Mouse (Mus musculus): ENCODE results near the gene Rem1. TPM values are rescaled to one million over a fixed set of nuclear protein-coding genes. Genes with fewer than 3 reads are reported as not detected.

The Rem1 gene
- polyA plus RNA-seq, 1 experiment from 2014 or later, result 1.1 TPM

DNA sequence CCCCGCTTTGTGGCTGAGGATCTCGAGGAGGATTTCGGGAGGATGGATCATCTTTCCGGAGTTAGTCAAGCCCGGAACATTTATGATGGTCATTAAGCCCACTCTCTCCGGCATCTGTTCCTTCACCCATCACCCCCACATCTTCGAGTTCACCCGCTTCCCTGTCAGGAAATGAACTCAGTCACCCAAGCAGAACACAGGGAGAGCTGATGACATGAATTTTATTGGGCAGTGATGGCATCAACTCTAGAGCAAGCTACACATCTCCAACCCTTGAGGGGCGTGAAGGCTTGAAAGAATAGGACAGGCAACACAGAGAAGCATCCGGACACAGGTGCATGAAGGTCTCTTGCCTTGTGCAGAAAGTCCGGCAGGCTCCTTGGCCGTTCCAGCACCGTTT lies 4.6 kb upstream of the Rem1 start:
- no peak overlapping the region for H3K27ac ChIP-seq (ENCODE audit: low read length)
- WGBS (ENCODE audit: insufficient replicate concordance), result 56% methylated on average over 13 of the region's 13 CpGs
- no peak overlapping the region for H3K4me2 ChIP-seq (ENCODE audit: low read depth, low read length)
- no peak overlapping the region for H3K4me3 ChIP-seq (ENCODE audit: low read depth, low read length)
- H3K9ac ChIP-seq (ENCODE audit: low read depth, low read length), result no peak overlapping the region
- no peaks in the 10 kb centered on the region for H3K9me3 ChIP-seq (replicated peaks; ENCODE audit: control insufficient read depth, low read length)
- H3K36me3 ChIP-seq (ENCODE audit: control insufficient read depth, insufficient read depth), result no peaks in the 10 kb centered on the region
- H3K27me3 ChIP-seq (ENCODE audit: control insufficient read depth, insufficient read depth, low read depth, low read length), result peaks cover 15% of the 10 kb centered on the region
- H3K4me1 ChIP-seq (ENCODE audit: control insufficient read depth, low read depth, low read length), result peaks cover 3% of the 10 kb centered on the region
- no peak for ATAC-seq (ENCODE audit: low read depth)

DNA sequence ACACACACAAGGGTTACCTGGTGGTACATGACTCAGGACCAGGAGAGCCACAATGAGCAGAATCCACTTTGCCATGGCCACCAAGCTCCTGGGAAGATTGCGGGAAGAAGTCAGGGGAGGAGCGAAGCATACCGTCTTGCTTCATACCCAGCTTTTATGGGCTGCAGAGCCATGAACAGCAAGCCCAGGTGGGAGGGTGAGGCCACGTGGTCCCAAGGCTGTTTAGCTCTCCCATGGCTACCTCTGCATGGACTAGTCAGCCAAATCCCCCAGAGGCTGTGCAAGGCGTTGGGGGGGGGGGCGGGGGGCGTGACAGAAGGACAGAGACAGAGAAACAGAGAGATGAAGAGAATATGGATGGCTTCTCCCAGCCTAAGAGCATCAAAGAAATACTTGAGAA lies 3.8 kb upstream of the Rem1 start, which contains the start of gene Defb25:
Gene Defb25 (minus strand): TSS at position 101 of the 400 bp plus-strand sequence.
- no peak within 1 kb of the TSS for H3K4me3 ChIP-seq (ENCODE audit: low read depth, low read length)
- H3K9ac ChIP-seq (ENCODE audit: low read depth, low read length), result no peak within 1 kb of the TSS
- 61% methylated on average over 7 of the region's 7 CpGs for WGBS (ENCODE audit: insufficient replicate concordance)
- peaks cover 23% of the 10 kb centered on the region for H3K27me3 ChIP-seq (ENCODE audit: control insufficient read depth, insufficient read depth, low read depth, low read length)
- no peak within 1 kb of the TSS for H3K27ac ChIP-seq (ENCODE audit: low read length)
- H3K9me3 ChIP-seq (replicated peaks; ENCODE audit: control insufficient read depth, low read length), result no peaks in the 10 kb centered on the region
- no peaks in the 10 kb centered on the region for H3K36me3 ChIP-seq (ENCODE audit: control insufficient read depth, insufficient read depth)
- H3K4me2 ChIP-seq (ENCODE audit: low read depth, low read length), result no peak within 1 kb of the TSS
- ATAC-seq (ENCODE audit: low read depth), result no peak
- peaks cover 3% of the 10 kb centered on the region for H3K4me1 ChIP-seq (ENCODE audit: control insufficient read depth, low read depth, low read length)

DNA sequence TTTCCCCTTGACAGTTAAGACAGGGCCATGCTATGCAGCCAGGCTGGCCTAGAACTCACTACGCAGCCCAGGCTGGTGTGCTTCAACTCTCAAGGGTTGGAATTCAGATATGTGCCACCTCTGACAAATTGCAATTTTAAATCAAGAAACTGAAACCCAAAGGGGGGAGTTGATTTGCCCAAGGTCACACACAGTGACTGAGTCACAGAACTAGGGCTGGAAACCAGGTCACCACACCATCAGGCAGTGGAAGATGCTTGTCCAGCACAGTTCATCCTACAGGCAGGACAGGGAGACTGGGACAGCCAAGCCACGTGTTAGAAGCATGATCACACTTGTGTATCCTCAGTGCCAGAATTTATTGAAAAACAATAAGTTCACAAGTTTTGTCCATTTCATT lies 2.2 kb upstream of the Rem1 start:
- Histone ChIP-seq H3K36me3 (ENCODE audit: control insufficient read depth, insufficient read depth) (no peaks in the 10 kb centered on the region), H3K27me3 (ENCODE audit: control insufficient read depth, insufficient read depth, low read depth, low read length) (peaks cover 32% of the 10 kb centered on the region), H3K9ac (ENCODE audit: low read depth, low read length) (no peak overlapping the region), H3K4me1 (ENCODE audit: control insufficient read depth, low read depth, low read length) (peaks cover 3% of the 10 kb centered on the region), H3K9me3 (replicated peaks; ENCODE audit: control insufficient read depth, low read length) (no peaks in the 10 kb centered on the region), H3K4me2 (ENCODE audit: low read depth, low read length) (no peak overlapping the region), H3K27ac (ENCODE audit: low read length) (no peak overlapping the region), H3K4me3 (ENCODE audit: low read depth, low read length) (no peak overlapping the region)
- WGBS (ENCODE audit: insufficient replicate concordance), result 61% methylated on average over 2 of the region's 2 CpGs
- ATAC-seq (ENCODE audit: low read depth), result no peak

DNA sequence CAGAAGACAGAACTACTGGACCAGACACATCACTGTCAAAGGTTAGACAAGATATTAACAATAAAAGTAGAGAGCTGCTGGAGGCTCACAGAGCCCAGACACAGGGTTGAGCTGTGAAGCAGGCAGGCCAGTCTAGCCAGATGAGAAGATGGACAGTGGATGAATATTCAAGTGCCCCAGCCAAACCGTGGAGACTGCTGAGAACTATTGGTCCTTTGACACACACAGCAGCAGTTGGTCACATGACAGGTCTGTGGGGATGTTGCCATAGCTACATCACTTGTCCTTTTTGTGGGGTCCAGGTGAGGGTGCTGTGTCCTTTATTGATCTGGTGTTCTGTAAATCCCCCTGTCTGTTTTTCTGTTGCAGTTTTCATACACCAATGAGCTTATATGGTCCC lies 1.5 kb upstream of the Rem1 start:
- Histone ChIP-seq H3K9me3 (replicated peaks; ENCODE audit: control insufficient read depth, low read length) (no peaks in the 10 kb centered on the region), H3K4me1 (ENCODE audit: control insufficient read depth, low read depth, low read length) (peaks cover 3% of the 10 kb centered on the region), H3K36me3 (ENCODE audit: control insufficient read depth, insufficient read depth) (no peaks in the 10 kb centered on the region), H3K27me3 (ENCODE audit: control insufficient read depth, insufficient read depth, low read depth, low read length) (peaks cover 32% of the 10 kb centered on the region), H3K9ac (ENCODE audit: low read depth, low read length) (no peak overlapping the region), H3K27ac (ENCODE audit: low read length) (no peak overlapping the region), H3K4me3 (ENCODE audit: low read depth, low read length) (no peak overlapping the region), H3K4me2 (ENCODE audit: low read depth, low read length) (no peak overlapping the region)
- WGBS (ENCODE audit: insufficient replicate concordance), result 5% methylated on average over 1 of the region's 1 CpGs
- ATAC-seq (ENCODE audit: low read depth), result no peak

DNA sequence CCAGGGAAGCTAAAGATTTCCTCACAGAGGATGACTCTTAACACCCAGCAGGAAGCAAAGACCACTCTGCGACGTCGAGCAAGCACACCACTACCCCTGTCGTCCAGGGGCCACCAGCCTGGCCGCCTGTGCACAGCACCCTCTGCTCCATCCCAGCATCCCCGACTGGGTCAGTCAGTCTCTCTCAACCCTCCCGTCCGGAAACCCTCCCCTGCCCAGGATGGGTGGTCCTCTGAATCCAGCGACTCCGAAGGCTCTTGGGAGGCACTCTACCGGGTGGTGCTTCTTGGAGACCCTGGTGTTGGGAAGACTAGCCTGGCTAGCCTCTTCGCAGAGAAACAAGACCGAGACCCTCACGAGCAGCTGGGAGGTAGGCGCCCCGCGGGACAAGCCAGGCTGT lies 1.3 kb downstream of the Rem1 start:
- H3K9me3 ChIP-seq (replicated peaks; ENCODE audit: control insufficient read depth, low read length), result no peaks in the 10 kb centered on the region
- peaks cover 3% of the 10 kb centered on the region for H3K4me1 ChIP-seq (ENCODE audit: control insufficient read depth, low read depth, low read length)
- no peaks in the 10 kb centered on the region for H3K36me3 ChIP-seq (ENCODE audit: control insufficient read depth, insufficient read depth)
- no peak overlapping the region for H3K27ac ChIP-seq (ENCODE audit: low read length)
- no peak overlapping the region for H3K4me2 ChIP-seq (ENCODE audit: low read depth, low read length)
- no peak overlapping the region for H3K4me3 ChIP-seq (ENCODE audit: low read depth, low read length)
- H3K27me3 ChIP-seq (ENCODE audit: control insufficient read depth, insufficient read depth, low read depth, low read length), result peaks cover 32% of the 10 kb centered on the region
- H3K9ac ChIP-seq (ENCODE audit: low read depth, low read length), result no peak overlapping the region
- 29% methylated on average over 17 of the region's 17 CpGs for WGBS (ENCODE audit: insufficient replicate concordance)
- ATAC-seq (ENCODE audit: low read depth), result no peak

DNA sequence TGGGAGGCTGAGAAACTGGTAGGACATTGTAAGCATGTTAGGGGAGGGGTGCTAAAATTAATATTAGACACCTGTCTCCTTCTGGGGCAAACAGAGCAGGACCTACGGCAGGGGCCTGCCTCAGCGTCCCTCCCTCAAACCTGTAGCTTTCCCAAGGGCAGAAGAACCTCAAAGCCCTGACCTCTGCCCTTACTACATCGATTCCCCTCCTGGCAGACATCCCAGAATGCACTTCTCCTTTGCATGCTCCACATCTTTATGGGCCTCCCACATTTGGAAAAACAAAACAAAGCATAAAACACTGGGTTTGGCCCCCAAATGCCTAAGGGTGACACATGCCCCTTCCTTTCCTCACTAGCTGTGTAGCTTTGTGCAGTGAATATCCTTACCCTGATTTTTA lies 2.5 kb downstream of the Rem1 start:
- H3K4me2 ChIP-seq (ENCODE audit: low read depth, low read length), result no peak overlapping the region
- ATAC-seq (ENCODE audit: low read depth), result no peak
- H3K27ac ChIP-seq (ENCODE audit: low read length), result no peak overlapping the region
- peaks cover 32% of the 10 kb centered on the region for H3K27me3 ChIP-seq (ENCODE audit: control insufficient read depth, insufficient read depth, low read depth, low read length)
- H3K36me3 ChIP-seq (ENCODE audit: control insufficient read depth, insufficient read depth), result no peaks in the 10 kb centered on the region
- 35% methylated on average over 3 of the region's 3 CpGs for WGBS (ENCODE audit: insufficient replicate concordance)
- H3K4me1 ChIP-seq (ENCODE audit: control insufficient read depth, low read depth, low read length), result peaks cover 3% of the 10 kb centered on the region
- H3K9me3 ChIP-seq (replicated peaks; ENCODE audit: control insufficient read depth, low read length), result no peaks in the 10 kb centered on the region
- no peak overlapping the region for H3K4me3 ChIP-seq (ENCODE audit: low read depth, low read length)
- H3K9ac ChIP-seq (ENCODE audit: low read depth, low read length), result no peak overlapping the region

DNA sequence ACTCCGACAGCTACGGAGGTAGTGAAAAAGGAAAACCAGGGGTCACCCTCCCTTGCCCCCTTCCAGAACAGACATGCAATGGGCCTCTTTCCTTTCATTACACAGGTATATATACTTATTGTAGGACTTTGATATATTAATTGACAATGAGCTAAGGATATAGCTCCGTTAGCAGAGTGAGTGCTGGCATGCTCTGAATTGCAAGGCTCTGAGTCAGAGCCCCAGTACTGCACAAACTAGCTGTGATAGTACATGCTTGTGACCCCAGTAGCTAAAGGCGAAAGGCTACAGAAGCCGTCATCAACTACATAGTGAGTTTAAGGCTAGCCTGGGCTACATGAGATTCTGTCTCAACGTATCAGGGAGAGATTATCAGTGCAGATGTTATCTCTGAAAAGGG lies 3.2 kb downstream of the Rem1 start:
- H3K27ac ChIP-seq (ENCODE audit: low read length), result no peak overlapping the region
- no peak overlapping the region for H3K4me2 ChIP-seq (ENCODE audit: low read depth, low read length)
- WGBS (ENCODE audit: insufficient replicate concordance), result 67% methylated on average over 6 of the region's 6 CpGs
- no peak for ATAC-seq (ENCODE audit: low read depth)
- H3K4me3 ChIP-seq (ENCODE audit: low read depth, low read length), result no peak overlapping the region
- peaks cover 3% of the 10 kb centered on the region for H3K4me1 ChIP-seq (ENCODE audit: control insufficient read depth, low read depth, low read length)
- H3K36me3 ChIP-seq (ENCODE audit: control insufficient read depth, insufficient read depth), result no peaks in the 10 kb centered on the region
- no peaks in the 10 kb centered on the region for H3K9me3 ChIP-seq (replicated peaks; ENCODE audit: control insufficient read depth, low read length)
- peaks cover 32% of the 10 kb centered on the region for H3K27me3 ChIP-seq (ENCODE audit: control insufficient read depth, insufficient read depth, low read depth, low read length)
- no peak overlapping the region for H3K9ac ChIP-seq (ENCODE audit: low read depth, low read length)

DNA sequence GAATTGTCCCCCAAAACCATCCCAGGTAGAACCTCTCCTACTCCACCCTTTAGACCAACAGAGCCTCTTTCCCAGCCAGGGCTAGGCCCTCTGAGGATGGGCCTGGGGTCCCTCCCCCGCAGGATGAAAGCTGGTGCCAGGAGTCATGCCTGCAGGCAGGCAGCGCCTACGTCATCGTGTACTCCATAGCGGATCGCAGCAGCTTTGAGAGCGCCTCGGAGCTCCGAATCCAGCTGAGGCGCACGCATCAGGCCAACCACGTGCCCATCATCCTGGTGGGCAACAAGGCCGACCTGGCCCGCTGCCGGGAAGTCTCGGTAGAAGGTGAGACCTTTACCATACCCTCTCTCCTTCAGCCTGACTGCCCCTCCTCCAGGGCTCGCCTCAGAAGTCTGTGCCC lies 6.6 kb downstream of the Rem1 start:
- 40% methylated on average over 17 of the region's 17 CpGs for WGBS (ENCODE audit: insufficient replicate concordance)
- H3K36me3 ChIP-seq (ENCODE audit: control insufficient read depth, insufficient read depth), result no peaks in the 10 kb centered on the region
- H3K4me2 ChIP-seq (ENCODE audit: low read depth, low read length), result no peak overlapping the region
- H3K27me3 ChIP-seq (ENCODE audit: control insufficient read depth, insufficient read depth, low read depth, low read length), result peaks cover 5% of the 10 kb centered on the region
- H3K27ac ChIP-seq (ENCODE audit: low read length), result no peak overlapping the region
- no peaks in the 10 kb centered on the region for H3K9me3 ChIP-seq (replicated peaks; ENCODE audit: control insufficient read depth, low read length)
- no peaks in the 10 kb centered on the region for H3K4me1 ChIP-seq (ENCODE audit: control insufficient read depth, low read depth, low read length)
- ATAC-seq (ENCODE audit: low read depth), result no peak
- H3K4me3 ChIP-seq (ENCODE audit: low read depth, low read length), result no peak overlapping the region
- no peak overlapping the region for H3K9ac ChIP-seq (ENCODE audit: low read depth, low read length)

DNA sequence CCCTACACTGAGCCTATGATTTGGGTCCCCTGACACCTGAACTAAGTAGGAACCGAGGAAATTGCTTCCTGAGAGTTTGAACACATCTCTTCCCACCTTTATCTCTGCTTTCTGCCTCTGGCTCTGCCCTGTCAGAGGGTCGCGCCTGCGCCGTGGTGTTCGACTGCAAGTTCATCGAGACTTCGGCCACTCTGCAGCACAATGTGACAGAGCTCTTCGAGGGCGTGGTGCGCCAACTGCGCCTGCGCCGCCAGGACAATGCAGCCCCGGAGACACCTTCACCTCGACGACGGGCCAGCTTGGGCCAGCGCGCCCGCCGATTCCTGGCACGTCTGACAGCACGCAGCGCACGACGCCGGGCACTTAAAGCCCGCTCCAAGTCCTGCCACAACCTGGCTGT lies 7.6 kb downstream of the Rem1 start:
- 69% methylated on average over 29 of the region's 29 CpGs for WGBS (ENCODE audit: insufficient replicate concordance)
- H3K36me3 ChIP-seq (ENCODE audit: control insufficient read depth, insufficient read depth), result no peaks in the 10 kb centered on the region
- no peak overlapping the region for H3K9ac ChIP-seq (ENCODE audit: low read depth, low read length)
- H3K4me2 ChIP-seq (ENCODE audit: low read depth, low read length), result no peak overlapping the region
- H3K27me3 ChIP-seq (ENCODE audit: control insufficient read depth, insufficient read depth, low read depth, low read length), result no peaks in the 10 kb centered on the region
- ATAC-seq (ENCODE audit: low read depth), result no peak
- no peak overlapping the region for H3K4me3 ChIP-seq (ENCODE audit: low read depth, low read length)
- no peaks in the 10 kb centered on the region for H3K4me1 ChIP-seq (ENCODE audit: control insufficient read depth, low read depth, low read length)
- no peaks in the 10 kb centered on the region for H3K9me3 ChIP-seq (replicated peaks; ENCODE audit: control insufficient read depth, low read length)
- H3K27ac ChIP-seq (ENCODE audit: low read length), result no peak overlapping the region
